Mouse (Mus musculus) limb, embryonic 14.5 days (tissue): ENCODE results near the gene Cdk2ap2. TPM values are rescaled to one million over a fixed set of nuclear protein-coding genes. Genes with fewer than 3 reads are reported as not detected.

ENCODE experiments used
- ATAC-seq: fragments of 200-750 bp; cut with Nextera tagmentation; 2 replicates; pipeline ENCODE4 v1.8.0; 2017; ENCODE audit warnings: low read depth, moderate number of reproducible peaks, moderate TSS enrichment; ENCODE audit not compliant: low FRiP score
- DNase-seq: peaks from one replicate; pipeline ENCODE4 v3.0.0-alpha.2; 2015; ENCODE audit warnings: low spot score
- H3K27ac ChIP-seq: fragments of 300-500 bp; sonication (generic); replicated peaks from 2 replicates; pipeline ENCODE4 v1.5.1; 2014; ENCODE audit warnings: low read depth, mild to moderate bottlenecking, low read length, moderate library complexity, mixed read lengths
- H3K27me3 ChIP-seq: fragments of 300-500 bp; sonication (generic); 2 replicates; pipeline ENCODE4 v1.6.1; 2014; ENCODE audit warnings: low read length, mixed read lengths; ENCODE audit not compliant: control insufficient read depth, insufficient read depth
- H3K36me3 ChIP-seq: fragments of 300-500 bp; sonication (generic); 2 replicates; pipeline ENCODE4 v1.6.1; 2014; ENCODE audit warnings: mild to moderate bottlenecking, low read length, moderate library complexity, mixed read lengths; ENCODE audit not compliant: control insufficient read depth, insufficient read depth
- H3K4me1 ChIP-seq: fragments of 300-500 bp; sonication (generic); 2 replicates; pipeline ENCODE4 v1.6.1; 2014; ENCODE audit warnings: antibody characterized with exemption, low read length, mixed read lengths; ENCODE audit not compliant: control insufficient read depth, insufficient read depth
- H3K4me2 ChIP-seq: fragments of 300-500 bp; sonication (generic); replicated peaks from 2 replicates; pipeline ENCODE4 v1.6.1; 2014; ENCODE audit warnings: low read depth, mild to moderate bottlenecking, low read length, moderate library complexity; ENCODE audit not compliant: severe bottlenecking
- H3K4me3 ChIP-seq: fragments of 300-500 bp; sonication (generic); replicated peaks from 2 replicates; pipeline ENCODE4 v1.5.1; 2014; ENCODE audit warnings: low read length
- H3K9ac ChIP-seq: fragments of 300-500 bp; sonication (generic); 2 replicates; pipeline ENCODE4 v1.6.1; 2014; ENCODE audit warnings: mild to moderate bottlenecking, low read depth, low read length, moderate library complexity; ENCODE audit not compliant: severe bottlenecking
- H3K9me3 ChIP-seq: fragments of 300-500 bp; sonication (generic); 2 replicates; pipeline ENCODE4 v1.6.1; 2016; ENCODE audit warnings: low read length; ENCODE audit not compliant: control insufficient read depth
- POLR2A ChIP-seq: fragments of 200-500 bp; IDR thresholded peaks from 2 replicates; pipeline ENCODE4 v1.8.0; 2012; ENCODE audit warnings: inconsistent platforms, mild to moderate bottlenecking, moderate library complexity, borderline replicate concordance; ENCODE audit not compliant: insufficient read depth, insufficient read length; ENCODE audit errors: extremely low read depth
- WGBS: fragments of 180-500 bp; shearing (Covaris S2); extraction: QIAGEN DNeasy Blood & Tissue Kit; methylation state at CpG from one replicate; pipeline ENCODE4 v1.1.7; 2014; 5-methylcytosine and 5-hydroxymethylcytosine counted together
- polyA plus RNA-seq, 2 experiments: library from polyadenylated mRNA; depleted of rRNA in 1 of 2; stranded (reverse) in 1 of 2; unstranded in 1 of 2; fragments of >200 nt; fragmentation: Nextera tagmentation in 1 of 2; extraction: Ambion mirVana in 1 of 2; gene quantifications; 2 replicates each; pipeline versions ENCODE4 v1.2.1 to v1.2.3; 2012 to 2014

Gene Cdk2ap2
- polyA plus RNA-seq, 2 experiments = 45.2 to 67.6 TPM

GRCm38 (mm10) chr19:4145936-4146335 is 49.0 kb downstream of the Cdk2ap2 start:
- H3K9me3 ChIP-seq = no peaks in the 10 kb centered on the region
- no peak for DNase-seq
- no peak for ATAC-seq
- H3K4me2 ChIP-seq = no peak overlapping the region
- H3K27me3 ChIP-seq = no peaks in the 10 kb centered on the region
- 94% methylated on average over 5 of the region's 5 CpGs for WGBS
- no peak for TF ChIP-seq POLR2A
- no peak overlapping the region for H3K27ac ChIP-seq
- H3K36me3 ChIP-seq = peaks cover 13% of the 10 kb centered on the region
- no peak overlapping the region for H3K4me3 ChIP-seq
- peaks cover 12% of the 10 kb centered on the region for H3K4me1 ChIP-seq
- H3K9ac ChIP-seq = no peak overlapping the region

- Histone ChIP-seq H3K4me2 (no peak overlapping the region), H3K27ac (no peak overlapping the region), H3K9ac (no peak overlapping the region), H3K4me1 (peaks cover 12% of the 10 kb centered on the region), H3K27me3 (no peaks in the 10 kb centered on the region), H3K36me3 (peaks cover 18% of the 10 kb centered on the region), H3K4me3 (no peak overlapping the region), H3K9me3 (no peaks in the 10 kb centered on the region)
- TF ChIP-seq POLR2A = no peak
- no peak for DNase-seq
- WGBS = 62% methylated on average over 12 of the region's 12 CpGs
- no peak for ATAC-seq
Measured at GRCm38 (mm10) chr19:4146366-4147021, 49.5 kb downstream of the Cdk2ap2 start.

- H3K27ac ChIP-seq = no peak overlapping the region
- no peak overlapping the region for H3K9ac ChIP-seq
- WGBS = 66% methylated on average over 3 of the region's 3 CpGs
- H3K36me3 ChIP-seq = peaks cover 21% of the 10 kb centered on the region
- DNase-seq = no peak
- ATAC-seq = no peak
- no peaks in the 10 kb centered on the region for H3K27me3 ChIP-seq
- H3K4me1 ChIP-seq = peaks cover 12% of the 10 kb centered on the region
- H3K4me3 ChIP-seq = no peak overlapping the region
- no peak for TF ChIP-seq POLR2A
- H3K4me2 ChIP-seq = no peak overlapping the region
- no peaks in the 10 kb centered on the region for H3K9me3 ChIP-seq
Measured at GRCm38 (mm10) chr19:4147022-4147405, 50.0 kb downstream of the Cdk2ap2 start.

GRCm38 (mm10) chr19:4147782-4148490 is 51.0 kb downstream of the Cdk2ap2 start:
- no peaks in the 10 kb centered on the region for H3K9me3 ChIP-seq
- WGBS = 37% methylated on average over 9 of the region's 9 CpGs
- H3K9ac ChIP-seq = peak overlapping the region; percentile 82
- no peak for TF ChIP-seq POLR2A
- peak overlapping the region; percentile 89 for H3K4me3 ChIP-seq
- ATAC-seq = peak; percentile 5; the same call in 1 of the 2 replicates
- 0 out of 2 replicates have a peak overlapping the region, but pooled peaks have one; percentile 48 for H3K27ac ChIP-seq
- H3K4me2 ChIP-seq = peak overlapping the region; percentile 89
- H3K27me3 ChIP-seq = no peaks in the 10 kb centered on the region
- peaks cover 12% of the 10 kb centered on the region for H3K4me1 ChIP-seq
- peaks cover 21% of the 10 kb centered on the region for H3K36me3 ChIP-seq
- no peak for DNase-seq

GRCm38 (mm10) chr19:4148491-4148806 is 51.5 kb downstream of the Cdk2ap2 start, which contains the start of gene Coro1b:
TSS of gene Coro1b (plus strand) at chr19:4148619.
- Histone ChIP-seq H3K27me3 (no peaks in the 10 kb centered on the region), H3K4me2 (peak within 1 kb of the TSS; percentile 89), H3K27ac (0 out of 2 replicates have a peak within 1 kb of the TSS, but pooled peaks have one; percentile 48), H3K9me3 (no peaks in the 10 kb centered on the region), H3K4me1 (peaks cover 12% of the 10 kb centered on the region), H3K36me3 (peaks cover 25% of the 10 kb centered on the region), H3K9ac (peak within 1 kb of the TSS; percentile 82), H3K4me3 (peak within 1 kb of the TSS; percentile 89)
- DNase-seq = peak; percentile 95
- 0 out of 2 replicates have a peak, but pooled peaks have one; percentile 46 for TF ChIP-seq POLR2A
- WGBS = 1% methylated on average over 17 of the region's 33 CpGs
- peak; percentile 96 for ATAC-seq

Other genes with a start within 250 kb of the Cdk2ap2 start
Only the 30 nearest of the 34 such genes appear.
- gene Ndufs8, start 184.4 kb upstream of the Cdk2ap2 start, polyA plus RNA-seq (2012; rRNA removed) = 186 and 202 TPM in 2 replicates
- 314 and 322 TPM in 2 replicates for gene Ndufs8, start 184.4 kb upstream of the Cdk2ap2 start, polyA plus RNA-seq (2014; fragmentation: Nextera tagmentation; extraction: Ambion mirVana)
- gene Aldh3b1, start 167.4 kb upstream of the Cdk2ap2 start, polyA plus RNA-seq (2012; rRNA removed) = 1.8 and 1.9 TPM in 2 replicates
- gene Aldh3b1, start 167.4 kb upstream of the Cdk2ap2 start, polyA plus RNA-seq (2014; fragmentation: Nextera tagmentation; extraction: Ambion mirVana) = 2.6 and 2.9 TPM in 2 replicates
- gene Unc93b1, start 162.0 kb upstream of the Cdk2ap2 start, polyA plus RNA-seq (2012; rRNA removed) = 33.3 and 40.7 TPM in 2 replicates
- 21.9 and 23.3 TPM in 2 replicates for gene Unc93b1, start 162.0 kb upstream of the Cdk2ap2 start, polyA plus RNA-seq (2014; fragmentation: Nextera tagmentation; extraction: Ambion mirVana)
- 0.32 and 0.52 TPM in 2 replicates for gene Aldh3b3, start 138.5 kb upstream of the Cdk2ap2 start, polyA plus RNA-seq (2012; rRNA removed)
- gene Aldh3b3, start 138.5 kb upstream of the Cdk2ap2 start, polyA plus RNA-seq (2014; fragmentation: Nextera tagmentation; extraction: Ambion mirVana) = 0.33 and 0.39 TPM in 2 replicates
- gene Aldh3b2, start 124.9 kb upstream of the Cdk2ap2 start, polyA plus RNA-seq (2012; rRNA removed) = 10.7 and 14.5 TPM in 2 replicates
- 28.1 and 30.3 TPM in 2 replicates for gene Aldh3b2, start 124.9 kb upstream of the Cdk2ap2 start, polyA plus RNA-seq (2014; fragmentation: Nextera tagmentation; extraction: Ambion mirVana)
- gene Acy3, start 110.6 kb upstream of the Cdk2ap2 start, polyA plus RNA-seq (2012; rRNA removed) = 9.4 and 12.8 TPM in 2 replicates
- 6.7 and 9.2 TPM in 2 replicates for gene Acy3, start 110.6 kb upstream of the Cdk2ap2 start, polyA plus RNA-seq (2014; fragmentation: Nextera tagmentation; extraction: Ambion mirVana)
- gene Tbx10, start 104.4 kb upstream of the Cdk2ap2 start, polyA plus RNA-seq (2012; rRNA removed) = 0.08 and 0.12 TPM in 2 replicates
- 0.28 TPM in 1 of 2 replicates, not detected in the other for gene Tbx10, start 104.4 kb upstream of the Cdk2ap2 start, polyA plus RNA-seq (2014; fragmentation: Nextera tagmentation; extraction: Ambion mirVana)
- gene Nudt8, start 96.6 kb upstream of the Cdk2ap2 start, polyA plus RNA-seq (2012; rRNA removed) = 18.3 and 21.0 TPM in 2 replicates
- 35.8 and 38.9 TPM in 2 replicates for gene Nudt8, start 96.6 kb upstream of the Cdk2ap2 start, polyA plus RNA-seq (2014; fragmentation: Nextera tagmentation; extraction: Ambion mirVana)
- 7.0 and 8.0 TPM in 2 replicates for gene Gm49405, start 96.6 kb upstream of the Cdk2ap2 start, polyA plus RNA-seq (2012; rRNA removed)
- 2.3 and 3.3 TPM in 2 replicates for gene Gm49405, start 96.6 kb upstream of the Cdk2ap2 start, polyA plus RNA-seq (2014; fragmentation: Nextera tagmentation; extraction: Ambion mirVana)
- gene Doc2g, start 93.9 kb upstream of the Cdk2ap2 start, polyA plus RNA-seq (2012; rRNA removed) = 19.6 and 22.4 TPM in 2 replicates
- 3.4 and 3.9 TPM in 2 replicates for gene Doc2g, start 93.9 kb upstream of the Cdk2ap2 start, polyA plus RNA-seq (2014; fragmentation: Nextera tagmentation; extraction: Ambion mirVana)
- 141 and 157 TPM in 2 replicates for gene Ndufv1, start 84.4 kb upstream of the Cdk2ap2 start, polyA plus RNA-seq (2012; rRNA removed)
- 193 and 194 TPM in 2 replicates for gene Ndufv1, start 84.4 kb upstream of the Cdk2ap2 start, polyA plus RNA-seq (2014; fragmentation: Nextera tagmentation; extraction: Ambion mirVana)
- 291 and 325 TPM in 2 replicates for gene Gstp1, start 59.2 kb upstream of the Cdk2ap2 start, polyA plus RNA-seq (2012; rRNA removed)
- gene Gstp1, start 59.2 kb upstream of the Cdk2ap2 start, polyA plus RNA-seq (2014; fragmentation: Nextera tagmentation; extraction: Ambion mirVana) = 508 and 540 TPM in 2 replicates
- 10.7 and 10.8 TPM in 2 replicates for gene Gstp2, start 51.2 kb upstream of the Cdk2ap2 start, polyA plus RNA-seq (2012; rRNA removed)
- 0.87 and 1.7 TPM in 2 replicates for gene Gstp2, start 51.2 kb upstream of the Cdk2ap2 start, polyA plus RNA-seq (2014; fragmentation: Nextera tagmentation; extraction: Ambion mirVana)
- 0.63 and 0.69 TPM in 2 replicates for gene Gstp3, start 37.6 kb upstream of the Cdk2ap2 start, polyA plus RNA-seq (2012; rRNA removed)
- gene Gstp3, start 37.6 kb upstream of the Cdk2ap2 start, polyA plus RNA-seq (2014; fragmentation: Nextera tagmentation; extraction: Ambion mirVana) = 0.41 and 0.47 TPM in 2 replicates
- not detected in 2 replicates for gene Cabp2, start 15.6 kb upstream of the Cdk2ap2 start, polyA plus RNA-seq (2012; rRNA removed)
- not detected in 2 replicates for gene Cabp2, start 15.6 kb upstream of the Cdk2ap2 start, polyA plus RNA-seq (2014; fragmentation: Nextera tagmentation; extraction: Ambion mirVana)
- gene Pitpnm1, start 2.8 kb downstream of the Cdk2ap2 start, polyA plus RNA-seq (2012; rRNA removed) = 16.2 and 20.8 TPM in 2 replicates
- gene Pitpnm1, start 2.8 kb downstream of the Cdk2ap2 start, polyA plus RNA-seq (2014; fragmentation: Nextera tagmentation; extraction: Ambion mirVana) = 4.5 and 6.7 TPM in 2 replicates
- gene Aip, start 28.7 kb downstream of the Cdk2ap2 start, polyA plus RNA-seq (2012; rRNA removed) = 96.0 and 119 TPM in 2 replicates
- 86.4 and 95.7 TPM in 2 replicates for gene Aip, start 28.7 kb downstream of the Cdk2ap2 start, polyA plus RNA-seq (2014; fragmentation: Nextera tagmentation; extraction: Ambion mirVana)
- gene Gpr152, start 42.6 kb downstream of the Cdk2ap2 start, polyA plus RNA-seq (2012; rRNA removed) = 0.01 and 0.05 TPM in 2 replicates
- not detected in 2 replicates for gene Gpr152, start 42.6 kb downstream of the Cdk2ap2 start, polyA plus RNA-seq (2014; fragmentation: Nextera tagmentation; extraction: Ambion mirVana)
- gene Cabp4, start 46.9 kb downstream of the Cdk2ap2 start, polyA plus RNA-seq (2012; rRNA removed) = 0.05 and 0.06 TPM in 2 replicates
- 0.10 TPM in 2 replicates for gene Cabp4, start 46.9 kb downstream of the Cdk2ap2 start, polyA plus RNA-seq (2014; fragmentation: Nextera tagmentation; extraction: Ambion mirVana)
- 229 and 261 TPM in 2 replicates for gene Coro1b, start 51.4 kb downstream of the Cdk2ap2 start, polyA plus RNA-seq (2012; rRNA removed)
- 148 and 153 TPM in 2 replicates for gene Coro1b, start 51.4 kb downstream of the Cdk2ap2 start, polyA plus RNA-seq (2014; fragmentation: Nextera tagmentation; extraction: Ambion mirVana)
- gene Ptprcap, start 56.4 kb downstream of the Cdk2ap2 start, polyA plus RNA-seq (2012; rRNA removed) = 7.0 and 8.9 TPM in 2 replicates
- 7.8 and 8.9 TPM in 2 replicates for gene Ptprcap, start 56.4 kb downstream of the Cdk2ap2 start, polyA plus RNA-seq (2014; fragmentation: Nextera tagmentation; extraction: Ambion mirVana)
- gene Rps6kb2, start 66.2 kb downstream of the Cdk2ap2 start, polyA plus RNA-seq (2012; rRNA removed) = 76.4 and 85.1 TPM in 2 replicates
- gene Rps6kb2, start 66.2 kb downstream of the Cdk2ap2 start, polyA plus RNA-seq (2014; fragmentation: Nextera tagmentation; extraction: Ambion mirVana) = 43.0 and 47.2 TPM in 2 replicates
- 2.6 and 5.6 TPM in 2 replicates for gene Carns1, start 78.3 kb downstream of the Cdk2ap2 start, polyA plus RNA-seq (2012; rRNA removed)
- gene Carns1, start 78.3 kb downstream of the Cdk2ap2 start, polyA plus RNA-seq (2014; fragmentation: Nextera tagmentation; extraction: Ambion mirVana) = 1.4 and 1.8 TPM in 2 replicates
- gene Tbc1d10c, start 94.1 kb downstream of the Cdk2ap2 start, polyA plus RNA-seq (2012; rRNA removed) = 4.5 and 5.8 TPM in 2 replicates
- 3.5 and 3.9 TPM in 2 replicates for gene Tbc1d10c, start 94.1 kb downstream of the Cdk2ap2 start, polyA plus RNA-seq (2014; fragmentation: Nextera tagmentation; extraction: Ambion mirVana)
- 490 and 517 TPM in 2 replicates for gene Ppp1ca, start 94.9 kb downstream of the Cdk2ap2 start, polyA plus RNA-seq (2012; rRNA removed)
- gene Ppp1ca, start 94.9 kb downstream of the Cdk2ap2 start, polyA plus RNA-seq (2014; fragmentation: Nextera tagmentation; extraction: Ambion mirVana) = 794 and 821 TPM in 2 replicates
- 57.5 and 75.5 TPM in 2 replicates for gene Rad9a, start 104.5 kb downstream of the Cdk2ap2 start, polyA plus RNA-seq (2012; rRNA removed)
- gene Rad9a, start 104.5 kb downstream of the Cdk2ap2 start, polyA plus RNA-seq (2014; fragmentation: Nextera tagmentation; extraction: Ambion mirVana) = 33.3 and 38.0 TPM in 2 replicates
- 42.8 and 61.2 TPM in 2 replicates for gene Clcf1, start 117.1 kb downstream of the Cdk2ap2 start, polyA plus RNA-seq (2012; rRNA removed)
- 7.7 and 8.7 TPM in 2 replicates for gene Clcf1, start 117.1 kb downstream of the Cdk2ap2 start, polyA plus RNA-seq (2014; fragmentation: Nextera tagmentation; extraction: Ambion mirVana)
- 0.83 and 1.0 TPM in 2 replicates for gene AC109138.7, start 117.2 kb downstream of the Cdk2ap2 start, polyA plus RNA-seq (2012; rRNA removed)
- gene AC109138.7, start 117.2 kb downstream of the Cdk2ap2 start, polyA plus RNA-seq (2014; fragmentation: Nextera tagmentation; extraction: Ambion mirVana) = not detected in 2 replicates
- 48.0 and 50.7 TPM in 2 replicates for gene Pold4, start 134.7 kb downstream of the Cdk2ap2 start, polyA plus RNA-seq (2012; rRNA removed)
- 26.5 and 28.4 TPM in 2 replicates for gene Pold4, start 134.7 kb downstream of the Cdk2ap2 start, polyA plus RNA-seq (2014; fragmentation: Nextera tagmentation; extraction: Ambion mirVana)
- gene Ssh3, start 172.0 kb downstream of the Cdk2ap2 start, polyA plus RNA-seq (2012; rRNA removed) = 57.5 and 65.5 TPM in 2 replicates
- 21.2 and 22.3 TPM in 2 replicates for gene Ssh3, start 172.0 kb downstream of the Cdk2ap2 start, polyA plus RNA-seq (2014; fragmentation: Nextera tagmentation; extraction: Ambion mirVana)